Mouse (Mus musculus) layer of hippocampus, adult 2 months (tissue): ENCODE results near the gene Gm20662. TPM values are rescaled to one million over a fixed set of nuclear protein-coding genes. Genes with fewer than 3 reads are reported as not detected.

Experiments used
- DNase-seq, 2 experiments: peaks; one replicate each; pipeline ENCODE4 v3.0.0; 2022; ENCODE audit warnings: low spot score in 2 of 2
- H3K27ac ChIP-seq: fragments of 200-600 bp; 2 replicates; pipeline ENCODE4 v1.8.1; 2022
- H3K4me3 ChIP-seq: fragments of 200-600 bp; 2 replicates; pipeline ENCODE4 v1.8.1; 2022; ENCODE audit warnings: mild to moderate bottlenecking
- CTCF ChIP-seq: fragments of 200-600 bp; conservative IDR thresholded peaks from 2 replicates; pipeline ENCODE4 v1.8.1; 2022; ENCODE audit warnings: antibody characterized with exemption, mild to moderate bottlenecking, moderate library complexity
- total RNA-seq, 2 experiments: library from RNA; stranded (reverse); gene quantifications; 2 replicates each; pipeline ENCODE4 v1.2.3; 2021

Gene Gm20662
- total RNA-seq, 2 experiments from 2014 or later: 2.4 to 3.8 TPM

- no peak for TF ChIP-seq CTCF
- no peak overlapping the region for H3K4me3 ChIP-seq
- DNase-seq: no peak
- no peak overlapping the region for H3K27ac ChIP-seq
These were observed 58.9 kb downstream of the Gm20662 start for GRCm38 (mm10) chr9:108055061-108055460.

- no peak for TF ChIP-seq CTCF
These were observed 59.6 kb downstream of the Gm20662 start for GRCm38 (mm10) chr9:108055661-108056237.

GRCm38 (mm10) chr9:108056361-108057261 is 60.5 kb downstream of the Gm20662 start:
- DNase-seq: no peak
- no peak for TF ChIP-seq CTCF
- H3K27ac ChIP-seq: no peak overlapping the region
- no peak overlapping the region for H3K4me3 ChIP-seq

More at GRCm38 (mm10) chr9:108055661-108056237, 59.6 kb downstream of the Gm20662 start:
- no peak overlapping the region for H3K4me3 ChIP-seq
- DNase-seq: no peak
- H3K27ac ChIP-seq: no peak overlapping the region

GRCm38 (mm10) chr9:108057262-108057562 is 61.1 kb downstream of the Gm20662 start:
- no peak for DNase-seq
- TF ChIP-seq CTCF: no peak
- H3K4me3 ChIP-seq: no peak overlapping the region
- H3K27ac ChIP-seq: no peak overlapping the region

- no peak for TF ChIP-seq CTCF
- Histone ChIP-seq H3K27ac (no peak overlapping the region), H3K4me3 (no peak overlapping the region)
- DNase-seq: no peak
These were observed 62.1 kb downstream of the Gm20662 start for GRCm38 (mm10) chr9:108058291-108058690.

- no peak overlapping the region for H3K27ac ChIP-seq
- no peak for TF ChIP-seq CTCF
- DNase-seq: no peak
- no peak overlapping the region for H3K4me3 ChIP-seq
These were observed 66.0 kb downstream of the Gm20662 start for GRCm38 (mm10) chr9:108062142-108062541.

GRCm38 (mm10) chr9:108063361-108063760 is 67.2 kb downstream of the Gm20662 start:
- Histone ChIP-seq H3K4me3 (no peak overlapping the region), H3K27ac (no peak overlapping the region)
- TF ChIP-seq CTCF: no peak
- no peak for DNase-seq

GRCm38 (mm10) chr9:108065491-108066011 is 69.4 kb downstream of the Gm20662 start:
- peak; percentile 57 to 63 for DNase-seq
- TF ChIP-seq CTCF: peak; percentile 89
- peak overlapping the region; percentile 52; the same call in 1 of the 2 replicates for H3K27ac ChIP-seq
- no peak overlapping the region for H3K4me3 ChIP-seq

GRCm38 (mm10) chr9:108067199-108067598 is 71.0 kb downstream of the Gm20662 start:
- H3K4me3 ChIP-seq: no peak overlapping the region
- no peak for TF ChIP-seq CTCF
- H3K27ac ChIP-seq: no peak overlapping the region
- DNase-seq: no peak

- peak; percentile 78 to 90 for DNase-seq
- TF ChIP-seq CTCF: peak; percentile 98
- Histone ChIP-seq H3K4me3 (no peak overlapping the region), H3K27ac (no peak overlapping the region)
These were observed 71.8 kb downstream of the Gm20662 start for GRCm38 (mm10) chr9:108067900-108068299.

- no peak for TF ChIP-seq CTCF
- no peak overlapping the region for H3K27ac ChIP-seq
- no peak overlapping the region for H3K4me3 ChIP-seq
- DNase-seq: no peak
These were observed 72.9 kb downstream of the Gm20662 start for GRCm38 (mm10) chr9:108069007-108069406.

GRCm38 (mm10) chr9:108069529-108069928 is 73.4 kb downstream of the Gm20662 start:
- no peak for DNase-seq
- H3K4me3 ChIP-seq: no peak overlapping the region
- TF ChIP-seq CTCF: no peak
- no peak overlapping the region for H3K27ac ChIP-seq

GRCm38 (mm10) chr9:108071801-108072200 is 75.7 kb downstream of the Gm20662 start:
- DNase-seq: no peak
- no peak overlapping the region for H3K27ac ChIP-seq
- no peak overlapping the region for H3K4me3 ChIP-seq
- no peak for TF ChIP-seq CTCF
